Mouse (Mus musculus): ENCODE measurements around the gene Bard1. TPM values are rescaled to one million over a fixed set of nuclear protein-coding genes. Genes with fewer than 3 reads are reported as not detected.

The Bard1 gene
- total RNA-seq, 2 experiments from 2014 or later = 0.74 to 1.1 TPM

- no peak for DNase-seq (ENCODE audit: low spot score in 2 of 2)
Observed at GRCm38 (mm10) chr1:71052756-71053155, 50.2 kb downstream of the Bard1 start.

GRCm38 (mm10) chr1:71052252-71052651 is 50.7 kb downstream of the Bard1 start:
- DNase-seq (ENCODE audit: low spot score in 2 of 2) = no peak

- DNase-seq (ENCODE audit: low spot score in 2 of 2) = no peak
Observed at GRCm38 (mm10) chr1:71045141-71045540, 57.8 kb downstream of the Bard1 start.

- DNase-seq (ENCODE audit: low spot score in 2 of 2) = no peak
Observed at GRCm38 (mm10) chr1:71043951-71044350, 59.0 kb downstream of the Bard1 start.

- no peak for DNase-seq (ENCODE audit: low spot score in 2 of 2)
Observed at GRCm38 (mm10) chr1:71036999-71037398, 65.9 kb downstream of the Bard1 start.

- no peak for DNase-seq (ENCODE audit: low spot score in 2 of 2)
Observed at GRCm38 (mm10) chr1:71035565-71035964, 67.4 kb downstream of the Bard1 start.

GRCm38 (mm10) chr1:71022766-71023165 is 80.2 kb downstream of the Bard1 start:
- DNase-seq (ENCODE audit: low spot score in 2 of 2) = no peak

- DNase-seq (ENCODE audit: low spot score in 2 of 2) = no peak
Observed at GRCm38 (mm10) chr1:71014345-71014744, 88.6 kb downstream of the Bard1 start.

GRCm38 (mm10) chr1:71005998-71006397 is 96.9 kb downstream of the Bard1 start:
- DNase-seq (ENCODE audit: low spot score in 2 of 2) = no peak

GRCm38 (mm10) chr1:71004177-71004576 is 98.8 kb downstream of the Bard1 start:
- no peak for DNase-seq (ENCODE audit: low spot score in 2 of 2)

GRCm38 (mm10) chr1:71003741-71004140 is 99.2 kb downstream of the Bard1 start:
- no peak for DNase-seq (ENCODE audit: low spot score in 2 of 2)

GRCm38 (mm10) chr1:70997377-70997993 is 105.5 kb downstream of the Bard1 start:
- peak; percentile 31 to 43 for DNase-seq (ENCODE audit: low spot score in 2 of 2)

- DNase-seq (ENCODE audit: low spot score in 2 of 2) = no peak
Observed at GRCm38 (mm10) chr1:70996766-70997165, 106.2 kb downstream of the Bard1 start.
